Mouse (Mus musculus): ENCODE results near the gene Gm45140. TPM values are rescaled to one million over a fixed set of nuclear protein-coding genes. Genes with fewer than 3 reads are reported as not detected.
A peak's percentile ranks its signal among the peaks of the same experiment; 100 is the strongest.

The Gm45140 gene
- total RNA-seq, 2 experiments from 2014 or later, result 0.74 to 1.3 TPM

GRCm38 (mm10) chr6:87799576-87799975, 36.0 kb downstream of the Gm45140 start:
- DNase-seq, result no peak

GRCm38 (mm10) chr6:87797321-87797720, 38.3 kb downstream of the Gm45140 start:
- no peak for DNase-seq

- no peak for DNase-seq
Measured at GRCm38 (mm10) chr6:87796251-87796880, 39.2 kb downstream of the Gm45140 start.

GRCm38 (mm10) chr6:87795385-87796150, 40.0 kb downstream of the Gm45140 start:
- DNase-seq, result no peak

- DNase-seq, result no peak
Measured at GRCm38 (mm10) chr6:87793821-87794510, 41.6 kb downstream of the Gm45140 start.

- DNase-seq, result no peak
Measured at GRCm38 (mm10) chr6:87791826-87792225, 43.8 kb downstream of the Gm45140 start.

- peak in 1 of 2 experiments; percentile 33 for DNase-seq
Measured at GRCm38 (mm10) chr6:87790779-87791480, 44.7 kb downstream of the Gm45140 start.

GRCm38 (mm10) chr6:87789791-87790190, 45.8 kb downstream of the Gm45140 start:
- no peak for DNase-seq

GRCm38 (mm10) chr6:87788896-87789587, 46.6 kb downstream of the Gm45140 start:
- DNase-seq, result peak in 1 of 2 experiments; percentile 27

- no peak for DNase-seq
Measured at GRCm38 (mm10) chr6:87788266-87788895, 47.2 kb downstream of the Gm45140 start.

- peak in 1 of 2 experiments; percentile 39 for DNase-seq
Measured at GRCm38 (mm10) chr6:87787108-87787890, 48.3 kb downstream of the Gm45140 start.

GRCm38 (mm10) chr6:87786621-87787020, 49.0 kb downstream of the Gm45140 start:
- no peak for DNase-seq

GRCm38 (mm10) chr6:87784033-87784432, 51.6 kb downstream of the Gm45140 start:
- no peak for DNase-seq

- DNase-seq, result no peak
Measured at GRCm38 (mm10) chr6:87780546-87781301, 54.9 kb downstream of the Gm45140 start.

- DNase-seq, result no peak
Measured at GRCm38 (mm10) chr6:87779174-87780165, 56.1 kb downstream of the Gm45140 start.

GRCm38 (mm10) chr6:87778294-87779173, 57.1 kb downstream of the Gm45140 start:
- peak in 1 of 2 experiments; percentile 39 for DNase-seq

GRCm38 (mm10) chr6:87777842-87778241, 57.8 kb downstream of the Gm45140 start, which contains the start of gene Gp9:
Gene Gp9, plus strand, starts transcription at chr6:87778072.
- DNase-seq, result no peak

All from heart, adult 18-20 months (tissue).